Mouse (Mus musculus): Measurements from ENCODE around the gene Dmp1. TPM values are rescaled to one million over a fixed set of nuclear protein-coding genes. Genes with fewer than 3 reads are reported as not detected.

Gene Dmp1
- polyA plus RNA-seq, 1 experiment from 2014 or later, result 0.77 TPM

GRCm38 (mm10) chr5:104187281-104187680 lies 15.1 kb upstream of the Dmp1 start:
- Histone ChIP-seq H3K4me1 (replicated peaks; ENCODE audit: control insufficient read depth, insufficient read depth, low read length) (no peaks in the 10 kb centered on the region), H3K27me3 (ENCODE audit: control insufficient read depth, insufficient read depth, low read length) (no peaks in the 10 kb centered on the region), H3K9me3 (ENCODE audit: control insufficient read depth, low read length) (no peaks in the 10 kb centered on the region; the same call in 1 of the 2 replicates), H3K27ac (ENCODE audit: low read depth, low read length) (no peak overlapping the region), H3K9ac (ENCODE audit: low read length) (no peak overlapping the region), H3K4me2 (ENCODE audit: low read depth, low read length, severe bottlenecking) (no peak overlapping the region), H3K4me3 (ENCODE audit: low read depth, low read length) (no peak overlapping the region), H3K36me3 (ENCODE audit: control insufficient read depth, insufficient read depth, low read length) (no peaks in the 10 kb centered on the region)
- no peak for DNase-seq (ENCODE audit: low spot score)
- 81% methylated on average over 3 of the region's 3 CpGs for WGBS
- no peak for ATAC-seq (replicated peaks; ENCODE audit: low FRiP score)

GRCm38 (mm10) chr5:104195086-104195485 lies 7.3 kb upstream of the Dmp1 start:
- no peak overlapping the region for H3K4me2 ChIP-seq (ENCODE audit: low read depth, low read length, severe bottlenecking)
- DNase-seq (ENCODE audit: low spot score), result no peak
- no peak overlapping the region for H3K4me3 ChIP-seq (ENCODE audit: low read depth, low read length)
- no peaks in the 10 kb centered on the region for H3K27me3 ChIP-seq (ENCODE audit: control insufficient read depth, insufficient read depth, low read length)
- H3K36me3 ChIP-seq (ENCODE audit: control insufficient read depth, insufficient read depth, low read length), result no peaks in the 10 kb centered on the region
- H3K9ac ChIP-seq (ENCODE audit: low read length), result no peak overlapping the region
- WGBS, result 88% methylated on average over 1 of the region's 1 CpGs
- no peaks in the 10 kb centered on the region for H3K4me1 ChIP-seq (replicated peaks; ENCODE audit: control insufficient read depth, insufficient read depth, low read length)
- H3K27ac ChIP-seq (ENCODE audit: low read depth, low read length), result no peak overlapping the region
- H3K9me3 ChIP-seq (ENCODE audit: control insufficient read depth, low read length), result no peaks in the 10 kb centered on the region; the same call in 1 of the 2 replicates
- ATAC-seq (replicated peaks; ENCODE audit: low FRiP score), result no peak

- Histone ChIP-seq H3K4me3 (ENCODE audit: low read depth, low read length) (no peak overlapping the region), H3K27me3 (ENCODE audit: control insufficient read depth, insufficient read depth, low read length) (no peaks in the 10 kb centered on the region), H3K4me2 (ENCODE audit: low read depth, low read length, severe bottlenecking) (no peak overlapping the region), H3K4me1 (replicated peaks; ENCODE audit: control insufficient read depth, insufficient read depth, low read length) (no peaks in the 10 kb centered on the region), H3K9ac (ENCODE audit: low read length) (no peak overlapping the region), H3K36me3 (ENCODE audit: control insufficient read depth, insufficient read depth, low read length) (no peaks in the 10 kb centered on the region), H3K27ac (ENCODE audit: low read depth, low read length) (no peak overlapping the region), H3K9me3 (ENCODE audit: control insufficient read depth, low read length) (no peaks in the 10 kb centered on the region)
- ATAC-seq (replicated peaks; ENCODE audit: low FRiP score), result no peak
- DNase-seq (ENCODE audit: low spot score), result no peak
- WGBS, result 94% methylated on average over 12 of the region's 12 CpGs
These were observed 1.1 kb upstream of the Dmp1 start for GRCm38 (mm10) chr5:104201153-104201950.

- DNase-seq (ENCODE audit: low spot score), result no peak
- Histone ChIP-seq H3K27ac (ENCODE audit: low read depth, low read length) (no peak overlapping the region), H3K27me3 (ENCODE audit: control insufficient read depth, insufficient read depth, low read length) (no peaks in the 10 kb centered on the region), H3K36me3 (ENCODE audit: control insufficient read depth, insufficient read depth, low read length) (no peaks in the 10 kb centered on the region), H3K4me2 (ENCODE audit: low read depth, low read length, severe bottlenecking) (no peak overlapping the region), H3K9ac (ENCODE audit: low read length) (no peak overlapping the region), H3K4me3 (ENCODE audit: low read depth, low read length) (no peak overlapping the region), H3K4me1 (replicated peaks; ENCODE audit: control insufficient read depth, insufficient read depth, low read length) (no peaks in the 10 kb centered on the region), H3K9me3 (ENCODE audit: control insufficient read depth, low read length) (no peaks in the 10 kb centered on the region)
- no peak for ATAC-seq (replicated peaks; ENCODE audit: low FRiP score)
- 86% methylated on average over 11 of the region's 11 CpGs for WGBS
These were observed 10.1 kb downstream of the Dmp1 start for GRCm38 (mm10) chr5:104212531-104212930.

GRCm38 (mm10) chr5:104218926-104219325 lies 16.5 kb downstream of the Dmp1 start:
- Histone ChIP-seq H3K36me3 (ENCODE audit: control insufficient read depth, insufficient read depth, low read length) (no peaks in the 10 kb centered on the region), H3K4me1 (replicated peaks; ENCODE audit: control insufficient read depth, insufficient read depth, low read length) (no peaks in the 10 kb centered on the region), H3K9ac (ENCODE audit: low read length) (no peak overlapping the region), H3K4me2 (ENCODE audit: low read depth, low read length, severe bottlenecking) (no peak overlapping the region), H3K4me3 (ENCODE audit: low read depth, low read length) (no peak overlapping the region), H3K27me3 (ENCODE audit: control insufficient read depth, insufficient read depth, low read length) (no peaks in the 10 kb centered on the region), H3K9me3 (ENCODE audit: control insufficient read depth, low read length) (no peaks in the 10 kb centered on the region), H3K27ac (ENCODE audit: low read depth, low read length) (no peak overlapping the region)
- WGBS, result 33% methylated on average over 5 of the region's 5 CpGs
- ATAC-seq (replicated peaks; ENCODE audit: low FRiP score) (peak; percentile 63; the same call in 1 of the 2 replicates), DNase-seq (ENCODE audit: low spot score) (peak; percentile 59)

- no peak for ATAC-seq (replicated peaks; ENCODE audit: low FRiP score)
- Histone ChIP-seq H3K27ac (ENCODE audit: low read depth, low read length) (no peak overlapping the region), H3K9ac (ENCODE audit: low read length) (no peak overlapping the region), H3K27me3 (ENCODE audit: control insufficient read depth, insufficient read depth, low read length) (no peaks in the 10 kb centered on the region), H3K36me3 (ENCODE audit: control insufficient read depth, insufficient read depth, low read length) (no peaks in the 10 kb centered on the region), H3K9me3 (ENCODE audit: control insufficient read depth, low read length) (no peaks in the 10 kb centered on the region), H3K4me1 (replicated peaks; ENCODE audit: control insufficient read depth, insufficient read depth, low read length) (no peaks in the 10 kb centered on the region), H3K4me2 (ENCODE audit: low read depth, low read length, severe bottlenecking) (no peak overlapping the region), H3K4me3 (ENCODE audit: low read depth, low read length) (no peak overlapping the region)
- WGBS, result 90% methylated on average over 3 of the region's 3 CpGs
- DNase-seq (ENCODE audit: low spot score), result no peak
These were observed 21.9 kb downstream of the Dmp1 start for GRCm38 (mm10) chr5:104224299-104224698.

GRCm38 (mm10) chr5:104224750-104225149 lies 22.3 kb downstream of the Dmp1 start:
- no peak overlapping the region for H3K9ac ChIP-seq (ENCODE audit: low read length)
- no peaks in the 10 kb centered on the region for H3K27me3 ChIP-seq (ENCODE audit: control insufficient read depth, insufficient read depth, low read length)
- no peaks in the 10 kb centered on the region for H3K4me1 ChIP-seq (replicated peaks; ENCODE audit: control insufficient read depth, insufficient read depth, low read length)
- no peak overlapping the region for H3K27ac ChIP-seq (ENCODE audit: low read depth, low read length)
- no peak for ATAC-seq (replicated peaks; ENCODE audit: low FRiP score)
- H3K9me3 ChIP-seq (ENCODE audit: control insufficient read depth, low read length), result no peaks in the 10 kb centered on the region
- no peak overlapping the region for H3K4me2 ChIP-seq (ENCODE audit: low read depth, low read length, severe bottlenecking)
- H3K36me3 ChIP-seq (ENCODE audit: control insufficient read depth, insufficient read depth, low read length), result no peaks in the 10 kb centered on the region
- H3K4me3 ChIP-seq (ENCODE audit: low read depth, low read length), result no peak overlapping the region
- no peak for DNase-seq (ENCODE audit: low spot score)

- Histone ChIP-seq H3K9ac (ENCODE audit: low read length) (no peak overlapping the region), H3K36me3 (ENCODE audit: control insufficient read depth, insufficient read depth, low read length) (no peaks in the 10 kb centered on the region), H3K9me3 (ENCODE audit: control insufficient read depth, low read length) (no peaks in the 10 kb centered on the region), H3K4me3 (ENCODE audit: low read depth, low read length) (no peak overlapping the region), H3K27me3 (ENCODE audit: control insufficient read depth, insufficient read depth, low read length) (no peaks in the 10 kb centered on the region), H3K27ac (ENCODE audit: low read depth, low read length) (no peak overlapping the region), H3K4me2 (ENCODE audit: low read depth, low read length, severe bottlenecking) (no peak overlapping the region), H3K4me1 (replicated peaks; ENCODE audit: control insufficient read depth, insufficient read depth, low read length) (no peaks in the 10 kb centered on the region)
- WGBS, result 4% methylated on average over 1 of the region's 1 CpGs
- peak; percentile 88 for ATAC-seq (replicated peaks; ENCODE audit: low FRiP score)
- no peak for DNase-seq (ENCODE audit: low spot score)
These were observed 26.1 kb downstream of the Dmp1 start for GRCm38 (mm10) chr5:104228497-104228896.

- no peak for ATAC-seq (replicated peaks; ENCODE audit: low FRiP score)
- Histone ChIP-seq H3K4me3 (ENCODE audit: low read depth, low read length) (no peak overlapping the region), H3K4me2 (ENCODE audit: low read depth, low read length, severe bottlenecking) (no peak overlapping the region), H3K9ac (ENCODE audit: low read length) (no peak overlapping the region), H3K27ac (ENCODE audit: low read depth, low read length) (no peak overlapping the region), H3K27me3 (ENCODE audit: control insufficient read depth, insufficient read depth, low read length) (no peaks in the 10 kb centered on the region), H3K9me3 (ENCODE audit: control insufficient read depth, low read length) (no peaks in the 10 kb centered on the region), H3K36me3 (ENCODE audit: control insufficient read depth, insufficient read depth, low read length) (no peaks in the 10 kb centered on the region), H3K4me1 (replicated peaks; ENCODE audit: control insufficient read depth, insufficient read depth, low read length) (no peaks in the 10 kb centered on the region)
- no peak for DNase-seq (ENCODE audit: low spot score)
- WGBS, result 88% methylated on average over 8 of the region's 8 CpGs
These were observed 34.3 kb downstream of the Dmp1 start for GRCm38 (mm10) chr5:104236741-104237140.

All from forebrain, embryonic 11.5 days (tissue).